Mouse (Mus musculus) heart, adult 11 months (tissue): ENCODE measurements around the gene Nkain4.

ENCODE experiments used
- DNase-seq: peaks from one replicate; pipeline ENCODE4 v3.0.0; 2022

Nkain4 gene

GRCm38 (mm10) chr2:180949947-180950346, 4.6 kb downstream of the Nkain4 start:
- no peak for DNase-seq

- DNase-seq, result no peak
These were observed 12.6 kb downstream of the Nkain4 start for GRCm38 (mm10) chr2:180941869-180942268.

GRCm38 (mm10) chr2:180940187-180940586, 14.3 kb downstream of the Nkain4 start:
- no peak for DNase-seq

- no peak for DNase-seq
These were observed 22.1 kb downstream of the Nkain4 start for GRCm38 (mm10) chr2:180932418-180932817.

GRCm38 (mm10) chr2:180928723-180929122, 25.8 kb downstream of the Nkain4 start, which contains the start of gene Birc7:
TSS of gene Birc7 (plus strand) at chr2:180929023.
- DNase-seq, result no peak

GRCm38 (mm10) chr2:180925176-180925575, 29.3 kb downstream of the Nkain4 start:
- peak; percentile 96 for DNase-seq

GRCm38 (mm10) chr2:180922739-180923138, 31.8 kb downstream of the Nkain4 start:
- no peak for DNase-seq

- peak; percentile 99 for DNase-seq
These were observed 33.6 kb downstream of the Nkain4 start, which contains the start of gene Ythdf1 for GRCm38 (mm10) chr2:180920810-180921400. TSS of gene Ythdf1 (minus strand) at chr2:180920949.

GRCm38 (mm10) chr2:180919913-180920809, 34.3 kb downstream of the Nkain4 start:
- peak; percentile 91 for DNase-seq

GRCm38 (mm10) chr2:180915886-180916433, 38.5 kb downstream of the Nkain4 start:
- no peak for DNase-seq

- no peak for DNase-seq
These were observed 43.6 kb downstream of the Nkain4 start for GRCm38 (mm10) chr2:180910928-180911327.

- DNase-seq, result no peak
These were observed 48.8 kb downstream of the Nkain4 start for GRCm38 (mm10) chr2:180905556-180906221.

- no peak for DNase-seq
These were observed 49.9 kb downstream of the Nkain4 start for GRCm38 (mm10) chr2:180904435-180905208.

GRCm38 (mm10) chr2:180902086-180902485, 52.4 kb downstream of the Nkain4 start:
- no peak for DNase-seq

- DNase-seq, result no peak
These were observed 56.6 kb downstream of the Nkain4 start for GRCm38 (mm10) chr2:180897857-180898256.

- DNase-seq, result no peak
These were observed 57.5 kb downstream of the Nkain4 start for GRCm38 (mm10) chr2:180896819-180897625.

- DNase-seq, result no peak
These were observed 58.5 kb downstream of the Nkain4 start for GRCm38 (mm10) chr2:180895837-180896525.

GRCm38 (mm10) chr2:180895321-180895720, 59.2 kb downstream of the Nkain4 start:
- DNase-seq, result no peak

GRCm38 (mm10) chr2:180894734-180895133, 59.8 kb downstream of the Nkain4 start:
- DNase-seq, result no peak

- no peak for DNase-seq
These were observed 60.4 kb downstream of the Nkain4 start for GRCm38 (mm10) chr2:180894029-180894623.
